Mouse (Mus musculus) cortical plate, adult 2 months (tissue): ENCODE data around the gene Rhoa. TPM values are rescaled to one million over a fixed set of nuclear protein-coding genes. Genes with fewer than 3 reads are reported as not detected.
"Not testable (repeated sequence)": the region's sequence is repeated elsewhere in the genome, so short reads cannot be mapped to it uniquely, and the experiment has no call there.

Experiments used
- H3K27ac ChIP-seq: fragments of 200-500 bp; 2 replicates; pipeline ENCODE4 v1.5.1; 2012; ENCODE audit warnings: low read length, control low read depth, inconsistent platforms; ENCODE audit not compliant: insufficient read depth
- H3K4me1 ChIP-seq: fragments of 200-500 bp; 2 replicates; pipeline ENCODE4 v1.6.1; 2011; ENCODE audit warnings: low read length; ENCODE audit not compliant: control insufficient read depth, insufficient read depth
- H3K4me3 ChIP-seq: fragments of 200-500 bp; 2 replicates; pipeline ENCODE4 v1.5.1; 2011; ENCODE audit warnings: mild to moderate bottlenecking, low read length, control low read depth; ENCODE audit not compliant: insufficient read depth
- CTCF ChIP-seq: fragments of 200-500 bp; IDR thresholded peaks from 2 replicates; pipeline ENCODE4 v1.5.1; 2011; ENCODE audit warnings: mild to moderate bottlenecking, control low read depth, low read length; ENCODE audit not compliant: insufficient read depth; ENCODE audit errors: extremely low read depth
- POLR2A ChIP-seq: fragments of 200-500 bp; IDR thresholded peaks from 2 replicates; pipeline ENCODE4 v1.6.1; 2011; ENCODE audit warnings: mild to moderate bottlenecking, low read length, control low read depth; ENCODE audit not compliant: insufficient read depth; ENCODE audit errors: extremely low read depth
- polyA plus RNA-seq: library from polyadenylated mRNA; depleted of rRNA; stranded (reverse); fragments of >200 nt; gene quantifications from 2 replicates; pipeline ENCODE4 v1.2.3, GENCODE M21; 2012

Rhoa gene
- polyA plus RNA-seq, 1 experiment = 176 TPM

GRCm38 (mm10) chr9:108317572-108317971 lies 11.6 kb downstream of the Rhoa start:
- Histone ChIP-seq H3K27ac (no peak overlapping the region), H3K4me3 (no peak overlapping the region), H3K4me1 (peaks cover 2% of the 10 kb centered on the region; the same call in 1 of the 2 replicates)
- no peak for TF ChIP-seq POLR2A
- no peak for TF ChIP-seq CTCF

- no peak overlapping the region for H3K27ac ChIP-seq
- H3K4me3 ChIP-seq = no peak overlapping the region
- TF ChIP-seq CTCF (no peak), POLR2A (no peak)
- peaks cover 2% of the 10 kb centered on the region; the same call in 1 of the 2 replicates for H3K4me1 ChIP-seq
These were observed 12.5 kb downstream of the Rhoa start for GRCm38 (mm10) chr9:108318462-108318861.

GRCm38 (mm10) chr9:108322054-108322453 lies 16.1 kb downstream of the Rhoa start:
- not testable (repeated sequence) for H3K27ac ChIP-seq, H3K4me1 ChIP-seq, H3K4me3 ChIP-seq

- Histone ChIP-seq H3K4me1 (0 out of 2 replicates have a peak, but pooled peaks cover 2% of the 10 kb centered on the region), H3K27ac (no peak overlapping the region), H3K4me3 (no peak overlapping the region)
- TF ChIP-seq POLR2A = no peak
- TF ChIP-seq CTCF = no peak
These were observed 18.9 kb downstream of the Rhoa start for GRCm38 (mm10) chr9:108324784-108325183.

GRCm38 (mm10) chr9:108325811-108326210 lies 19.9 kb downstream of the Rhoa start:
- no peak overlapping the region for H3K27ac ChIP-seq
- no peak for TF ChIP-seq CTCF
- no peak for TF ChIP-seq POLR2A
- H3K4me3 ChIP-seq = no peak overlapping the region
- H3K4me1 ChIP-seq = 0 out of 2 replicates have a peak, but pooled peaks cover 2% of the 10 kb centered on the region

GRCm38 (mm10) chr9:108337848-108338550 lies 32.1 kb downstream of the Rhoa start:
- Histone ChIP-seq H3K27ac (peak overlapping the region; percentile 17; the same call in 1 of the 2 replicates), H3K4me3 (no peak overlapping the region), H3K4me1 (peaks cover 5% of the 10 kb centered on the region)
- TF ChIP-seq POLR2A (no peak), CTCF (no peak)

GRCm38 (mm10) chr9:108338551-108338885 lies 32.6 kb downstream of the Rhoa start:
- peak overlapping the region; percentile 75 for H3K4me3 ChIP-seq
- H3K4me1 ChIP-seq = peaks cover 5% of the 10 kb centered on the region
- H3K27ac ChIP-seq = peak overlapping the region; percentile 17; the same call in 1 of the 2 replicates
- no peak for TF ChIP-seq CTCF
- TF ChIP-seq POLR2A = no peak

GRCm38 (mm10) chr9:108338886-108339781 lies 33.2 kb downstream of the Rhoa start, which contains the start of gene Gpx1:
Gene Gpx1 (plus strand): TSS chr9:108338903.
- H3K4me3 ChIP-seq = peak within 1 kb of the TSS; percentile 75
- TF ChIP-seq CTCF = no peak
- peak; percentile 99 for TF ChIP-seq POLR2A
- H3K4me1 ChIP-seq = peaks cover 5% of the 10 kb centered on the region
- H3K27ac ChIP-seq = peak within 1 kb of the TSS; percentile 87

GRCm38 (mm10) chr9:108339886-108340257 lies 33.9 kb downstream of the Rhoa start:
- peaks cover 5% of the 10 kb centered on the region for H3K4me1 ChIP-seq
- H3K27ac ChIP-seq = peak overlapping the region; percentile 87
- H3K4me3 ChIP-seq = peak overlapping the region; percentile 75
- no peak for TF ChIP-seq CTCF
- no peak for TF ChIP-seq POLR2A
